Mouse (Mus musculus) lung, embryonic 15.5 days (tissue): ENCODE data around the gene Gldc. TPM values are rescaled to one million over a fixed set of nuclear protein-coding genes. Genes with fewer than 3 reads are reported as not detected.

Experiments used
- ATAC-seq: fragments of 200-750 bp; cut with Nextera tagmentation; 2 replicates; pipeline ENCODE4 v1.8.0; 2017; ENCODE audit warnings: moderate number of reproducible peaks, borderline replicate concordance; ENCODE audit not compliant: low FRiP score, low TSS enrichment; ENCODE audit errors: extremely low read depth
- H3K27ac ChIP-seq: fragments of 300-500 bp; sonication (generic); 2 replicates; pipeline ENCODE4 v1.5.1; 2015; ENCODE audit warnings: moderate library complexity, mild to moderate bottlenecking, inconsistent platforms
- H3K27me3 ChIP-seq: fragments of 300-500 bp; sonication (generic); 2 replicates; pipeline ENCODE4 v1.6.1; 2015; ENCODE audit warnings: inconsistent platforms
- H3K36me3 ChIP-seq: fragments of 300-500 bp; sonication (generic); 2 replicates; pipeline ENCODE4 v1.6.1; 2015; ENCODE audit warnings: inconsistent platforms
- H3K4me1 ChIP-seq: fragments of 300-500 bp; sonication (generic); 2 replicates; pipeline ENCODE4 v1.6.1; 2015; ENCODE audit warnings: inconsistent platforms
- H3K4me2 ChIP-seq: fragments of 300-500 bp; sonication (generic); 2 replicates; pipeline ENCODE4 v1.6.1; 2015; ENCODE audit warnings: inconsistent platforms, mild to moderate bottlenecking, moderate library complexity
- H3K4me3 ChIP-seq: fragments of 300-500 bp; sonication (generic); 2 replicates; pipeline ENCODE4 v1.5.1; 2015; ENCODE audit warnings: mild to moderate bottlenecking, inconsistent platforms
- H3K9ac ChIP-seq: fragments of 300-500 bp; sonication (generic); 2 replicates; pipeline ENCODE4 v1.6.1; 2015; ENCODE audit warnings: inconsistent platforms
- H3K9me3 ChIP-seq: fragments of 300-500 bp; sonication (generic); 2 replicates; pipeline ENCODE4 v1.6.1; 2016; ENCODE audit warnings: inconsistent platforms
- WGBS: fragments of 180-500 bp; shearing (Covaris S2); methylation state at CpG from one replicate; pipeline ENCODE4 v1.1.7; 2015; 5-methylcytosine and 5-hydroxymethylcytosine counted together
- polyA plus RNA-seq: library from polyadenylated mRNA; unstranded; fragments of >200 nt; fragmentation: Nextera tagmentation; extraction: Ambion mirVana; gene quantifications from 2 replicates; pipeline ENCODE4 v1.2.1, GENCODE M21; 2015

Gene Gldc
- polyA plus RNA-seq, 1 experiment from 2014 or later = 0.65 TPM

- Histone ChIP-seq H3K4me3 (no peak overlapping the region), H3K4me2 (no peak overlapping the region), H3K27me3 (no peaks in the 10 kb centered on the region), H3K27ac (no peak overlapping the region), H3K9ac (no peak overlapping the region), H3K36me3 (peaks cover 61% of the 10 kb centered on the region), H3K4me1 (no peaks in the 10 kb centered on the region), H3K9me3 (no peaks in the 10 kb centered on the region)
- ATAC-seq = no peak
- WGBS = 88% methylated on average over 3 of the region's 3 CpGs
Measured at GRCm38 (mm10) chr19:30096186-30096585, 79.0 kb downstream of the Gldc start.

- H3K36me3 ChIP-seq = peaks cover 82% of the 10 kb centered on the region
Measured at GRCm38 (mm10) chr19:30091644-30092295, 83.5 kb downstream of the Gldc start.

DNA sequence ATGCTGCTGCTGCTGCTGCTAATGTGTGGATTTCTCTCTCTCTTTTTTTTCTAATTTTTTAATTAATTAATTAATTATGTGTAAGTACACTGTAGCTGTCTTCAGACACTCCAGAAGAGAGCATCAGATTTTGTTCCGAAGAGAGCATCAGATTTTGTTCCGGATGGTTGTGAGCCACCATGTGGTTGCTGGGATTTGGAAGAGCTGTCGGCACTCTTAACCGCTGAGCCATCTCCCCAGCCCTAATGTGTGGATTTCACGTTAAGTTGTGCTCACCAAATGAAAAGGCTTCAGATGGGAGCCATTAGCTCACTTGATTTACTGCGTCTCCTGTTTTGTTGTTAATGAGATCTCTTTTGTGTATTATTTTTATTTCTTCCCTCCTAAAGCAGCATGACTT is 85.1 kb downstream of the Gldc start:
- Histone ChIP-seq H3K27ac (no peak overlapping the region), H3K9ac (no peak overlapping the region), H3K27me3 (no peaks in the 10 kb centered on the region), H3K4me2 (no peak overlapping the region), H3K9me3 (no peaks in the 10 kb centered on the region), H3K36me3 (peaks cover 80% of the 10 kb centered on the region), H3K4me3 (no peak overlapping the region), H3K4me1 (no peaks in the 10 kb centered on the region)
- ATAC-seq = no peak
- WGBS = 94% methylated on average over 6 of the region's 6 CpGs

More at GRCm38 (mm10) chr19:30091644-30092295, 83.5 kb downstream of the Gldc start:
- ATAC-seq = no peak
- H3K27me3 ChIP-seq = no peaks in the 10 kb centered on the region
- H3K27ac ChIP-seq = no peak overlapping the region
- H3K9ac ChIP-seq = no peak overlapping the region
- no peaks in the 10 kb centered on the region for H3K9me3 ChIP-seq
- 92% methylated on average over 12 of the region's 12 CpGs for WGBS
- no peak overlapping the region for H3K4me2 ChIP-seq
- no peaks in the 10 kb centered on the region for H3K4me1 ChIP-seq
- no peak overlapping the region for H3K4me3 ChIP-seq

- ATAC-seq = no peak
- Histone ChIP-seq H3K4me1 (peaks cover 4% of the 10 kb centered on the region; the same call in 1 of the 2 replicates), H3K9ac (no peak overlapping the region), H3K36me3 (no peaks in the 10 kb centered on the region), H3K4me2 (no peak overlapping the region), H3K27me3 (no peaks in the 10 kb centered on the region), H3K4me3 (no peak overlapping the region), H3K9me3 (no peaks in the 10 kb centered on the region), H3K27ac (no peak overlapping the region)
- 40% methylated on average over 4 of the region's 4 CpGs for WGBS
Measured at GRCm38 (mm10) chr19:30065797-30066196, 109.4 kb downstream of the Gldc start.

DNA sequence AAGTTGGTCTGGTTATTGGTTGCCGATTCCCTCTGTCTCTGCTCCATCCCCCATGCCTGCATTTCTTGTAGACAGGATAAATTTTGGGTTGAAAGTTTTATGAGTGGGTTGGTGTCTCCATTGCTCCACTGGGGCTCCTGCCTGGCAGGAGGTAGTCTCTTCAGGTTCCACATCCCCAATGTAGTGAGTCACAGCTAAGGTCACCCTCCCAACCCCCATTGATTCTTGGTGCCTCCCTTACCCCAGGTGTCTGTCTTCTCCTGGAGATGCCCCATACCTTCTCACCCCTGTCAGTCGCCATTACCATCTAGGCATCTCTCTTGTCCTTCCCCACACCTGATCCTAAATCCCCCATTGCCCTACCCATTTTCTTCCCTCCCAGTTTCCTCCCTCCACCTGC is 121.0 kb downstream of the Gldc start:
- H3K4me3 ChIP-seq = no peak overlapping the region
- no peak overlapping the region for H3K9ac ChIP-seq
- ATAC-seq = no peak
- H3K4me1 ChIP-seq = no peaks in the 10 kb centered on the region
- no peak overlapping the region for H3K4me2 ChIP-seq
- 87% methylated on average over 2 of the region's 2 CpGs for WGBS
- H3K27me3 ChIP-seq = no peaks in the 10 kb centered on the region
- no peak overlapping the region for H3K27ac ChIP-seq
- no peaks in the 10 kb centered on the region for H3K9me3 ChIP-seq
- peaks cover 13% of the 10 kb centered on the region; the same call in 1 of the 2 replicates for H3K36me3 ChIP-seq

GRCm38 (mm10) chr19:30051479-30051878 is 123.8 kb downstream of the Gldc start:
- H3K9ac ChIP-seq = no peak overlapping the region
- H3K4me1 ChIP-seq = no peaks in the 10 kb centered on the region
- no peaks in the 10 kb centered on the region for H3K9me3 ChIP-seq
- ATAC-seq = no peak
- peaks cover 15% of the 10 kb centered on the region for H3K36me3 ChIP-seq
- H3K4me2 ChIP-seq = no peak overlapping the region
- no peaks in the 10 kb centered on the region for H3K27me3 ChIP-seq
- H3K4me3 ChIP-seq = no peak overlapping the region
- 77% methylated on average over 3 of the region's 3 CpGs for WGBS
- no peak overlapping the region for H3K27ac ChIP-seq

GRCm38 (mm10) chr19:30050584-30050983 is 124.6 kb downstream of the Gldc start:
- H3K9ac ChIP-seq = no peak overlapping the region
- H3K27me3 ChIP-seq = no peaks in the 10 kb centered on the region
- no peak overlapping the region for H3K27ac ChIP-seq
- 73% methylated on average over 2 of the region's 2 CpGs for WGBS
- peaks cover 12% of the 10 kb centered on the region for H3K36me3 ChIP-seq
- H3K4me2 ChIP-seq = no peak overlapping the region
- no peaks in the 10 kb centered on the region for H3K4me1 ChIP-seq
- no peaks in the 10 kb centered on the region for H3K9me3 ChIP-seq
- ATAC-seq = no peak
- no peak overlapping the region for H3K4me3 ChIP-seq

Other genes starting within 250 kb of the Gldc start
- not detected in 2 replicates for gene Trpd52l3, start 171.6 kb downstream of the Gldc start, polyA plus RNA-seq
- gene Uhrf2, start 144.9 kb downstream of the Gldc start, polyA plus RNA-seq = 66.6 and 69.2 TPM in 2 replicates
- not detected in 2 replicates for gene Mbl2, start 57.5 kb upstream of the Gldc start, polyA plus RNA-seq